Mouse (Mus musculus) mouse trophoblast stem cell (cell line): ENCODE measurements around the gene Wdr95.

Source experiments
- in situ Hi-C, 2 experiments: fragments of 300-500 bp; cut with MseI, MboI; formaldehyde crosslinking; loops; 2 replicates in 1 of 2; 3 replicates in 1 of 2; pipeline ENCODE4 v1.15.1; 2025

Wdr95 gene

DNA sequence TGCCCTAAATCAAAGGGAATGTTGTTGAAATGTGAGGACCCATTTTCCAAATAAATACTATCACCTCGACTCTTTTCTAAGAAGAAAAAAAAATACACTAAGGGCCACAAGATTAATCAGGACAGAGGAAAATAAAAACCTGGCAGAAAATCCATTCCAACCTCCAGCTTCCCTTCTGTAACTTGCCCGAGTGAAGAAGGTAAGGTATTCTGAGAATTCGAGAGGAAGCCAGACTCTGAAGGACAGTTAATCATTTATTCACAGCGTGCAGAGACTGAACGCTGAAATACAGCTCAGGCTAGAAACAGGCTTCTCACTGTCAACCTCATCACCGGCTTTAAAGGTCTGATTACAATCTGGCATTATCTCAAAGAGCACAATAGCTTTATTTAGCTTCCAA lies 94.2 kb downstream of the Wdr95 start:
- in situ Hi-C loops: no loop called here

DNA sequence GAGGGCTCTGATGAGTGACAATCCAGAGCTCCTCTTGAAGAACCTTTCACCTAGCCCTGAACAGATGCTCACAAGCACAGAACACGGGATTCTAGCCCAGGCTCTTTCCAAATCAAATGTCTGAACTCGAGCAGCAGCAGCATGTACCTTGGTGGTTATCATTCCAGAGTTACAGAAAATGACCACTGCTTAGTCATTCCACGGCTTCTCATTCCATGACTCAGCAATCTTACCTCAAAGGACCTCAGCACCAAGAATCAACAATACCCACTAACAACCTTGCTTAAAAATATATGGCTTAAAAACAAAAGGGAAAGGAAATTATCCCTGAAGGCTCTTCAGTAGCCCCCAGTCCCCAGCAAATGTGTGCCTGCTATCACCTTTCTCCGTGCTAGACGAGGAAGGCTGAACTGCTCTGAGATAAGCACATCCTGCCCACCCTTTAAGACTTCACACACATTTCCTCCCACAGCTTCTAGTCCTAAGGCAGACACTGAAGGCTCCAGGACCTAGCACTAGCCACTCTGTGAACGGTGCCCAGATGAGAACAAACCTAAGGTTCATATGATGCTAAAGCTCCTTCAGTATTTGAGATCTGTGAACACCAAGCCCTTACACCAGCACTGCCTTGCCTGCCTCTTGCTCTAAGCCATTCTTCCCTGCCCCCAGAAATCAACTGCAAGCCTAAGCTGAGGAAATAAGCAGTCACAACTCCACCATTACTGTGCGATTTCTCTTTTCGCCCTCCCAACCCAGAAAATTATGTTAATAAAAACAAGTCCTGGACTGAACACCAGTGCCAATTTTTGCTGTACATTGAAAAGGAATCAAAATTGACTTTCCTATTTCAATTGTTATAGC lies 95.6 kb downstream of the Wdr95 start:
- in situ Hi-C loops: no loop called here

DNA sequence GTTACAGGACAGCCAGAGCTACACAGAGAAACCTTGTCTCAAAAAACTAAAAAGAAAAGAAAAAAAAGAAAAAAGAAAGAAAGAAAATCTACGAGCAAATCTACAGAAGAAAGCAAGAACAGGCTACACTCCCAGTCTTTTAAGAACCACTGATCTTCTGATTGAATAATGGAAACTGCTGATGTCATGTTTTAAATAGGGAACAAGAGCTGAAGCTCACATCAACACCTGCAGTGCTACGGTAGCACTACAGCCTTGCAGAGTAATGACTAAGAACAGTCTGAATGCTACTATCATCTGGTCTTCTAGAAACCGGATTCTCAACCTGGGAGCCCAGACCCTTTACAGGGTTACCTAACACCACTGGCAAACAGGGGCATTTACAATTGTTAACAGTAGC lies 97.1 kb downstream of the Wdr95 start:
- in situ Hi-C loops: no loop called here

DNA sequence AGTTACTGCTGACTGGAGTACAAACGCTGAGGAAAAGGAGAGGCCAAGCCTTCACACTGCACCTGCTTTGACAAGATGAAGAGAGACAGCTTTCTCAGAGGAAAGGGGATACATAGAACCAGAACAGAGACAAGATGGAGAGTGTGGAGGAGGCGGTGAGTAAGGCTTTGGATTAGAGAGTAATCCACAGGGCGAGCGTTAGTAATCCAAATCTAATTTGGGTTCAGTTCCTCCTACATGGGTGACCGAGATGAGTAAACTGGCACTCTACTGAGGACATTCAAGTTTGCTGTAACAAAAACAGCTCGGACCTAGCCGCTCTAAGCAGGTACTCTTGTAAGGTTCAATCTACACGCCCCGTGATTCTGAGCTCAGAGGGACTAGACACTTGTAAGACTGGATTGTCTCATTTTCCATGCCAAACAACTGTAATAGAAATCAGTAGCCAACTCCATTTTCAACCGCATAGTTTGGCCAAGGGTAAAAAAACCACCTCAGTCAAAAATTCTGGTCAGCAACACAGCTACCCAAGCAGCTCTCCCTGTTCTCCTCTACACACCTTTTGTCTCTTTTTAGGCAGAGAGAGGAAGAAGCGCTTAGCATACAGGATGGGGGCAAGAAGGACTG lies 106.0 kb downstream of the Wdr95 start:
- in situ Hi-C loops: no loop called here

- in situ Hi-C loops: no loop called here
Observed at GRCm38 (mm10) chr5:149635556-149635955, 107.1 kb downstream of the Wdr95 start.

GRCm38 (mm10) chr5:149636075-149636920 lies 107.8 kb downstream of the Wdr95 start, which contains the start of gene Hsph1:
Hsph1 (minus strand) TSS chr5:149636376.
- in situ Hi-C loops: no loop called here

DNA sequence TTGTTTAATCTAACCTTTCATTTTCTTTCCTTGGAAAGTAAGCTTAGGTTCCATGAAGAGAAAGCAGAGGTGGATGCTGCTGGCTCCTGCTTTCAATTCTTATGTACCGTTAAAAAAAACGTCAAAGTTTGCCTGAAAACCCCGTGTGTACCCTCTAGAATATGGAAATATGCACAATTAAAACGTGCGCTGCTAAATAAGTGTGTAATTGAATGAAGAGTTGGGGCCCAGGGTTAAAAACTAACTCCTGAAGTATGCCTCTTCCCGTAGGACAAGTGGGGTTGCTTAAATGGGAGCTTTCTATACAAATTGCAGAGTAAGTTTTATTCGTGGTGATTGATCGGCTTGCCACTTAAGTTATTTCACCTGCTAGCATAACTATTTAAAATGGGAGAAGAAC lies 108.8 kb downstream of the Wdr95 start:
- in situ Hi-C loops: no loop called here

DNA sequence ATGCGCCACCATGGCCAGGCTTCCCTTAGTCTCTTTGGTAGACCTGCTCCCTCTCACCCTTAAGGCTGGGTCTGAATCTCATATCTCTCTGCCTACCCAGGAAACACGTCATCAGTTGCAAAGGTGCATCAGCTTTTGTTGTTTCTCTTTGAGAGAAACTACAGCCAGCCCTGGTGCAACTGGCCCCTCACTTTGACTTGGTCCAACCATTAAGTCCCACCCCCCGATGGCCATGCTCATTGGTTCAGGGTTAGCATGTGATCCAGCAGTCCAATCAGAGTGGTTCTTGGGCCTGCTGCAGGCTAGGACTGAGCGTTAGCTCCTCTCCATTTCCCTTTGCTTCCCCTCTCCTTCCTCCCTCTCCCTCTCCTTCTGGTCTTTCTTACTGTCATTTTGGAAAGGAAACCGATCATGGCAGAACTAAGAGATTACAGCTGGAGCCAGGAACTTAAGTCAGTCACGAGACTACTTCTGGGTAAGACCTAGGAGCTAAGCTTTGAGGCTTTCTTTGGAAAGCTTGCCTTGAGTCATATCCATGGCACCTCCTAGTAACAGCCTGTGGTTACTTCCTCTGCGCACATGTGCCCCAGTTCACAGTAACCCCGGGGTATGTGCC lies 112.9 kb downstream of the Wdr95 start:
- in situ Hi-C loops: no loop called here

- in situ Hi-C loops: no loop called here
Observed at GRCm38 (mm10) chr5:149642366-149642765, 113.9 kb downstream of the Wdr95 start.

DNA sequence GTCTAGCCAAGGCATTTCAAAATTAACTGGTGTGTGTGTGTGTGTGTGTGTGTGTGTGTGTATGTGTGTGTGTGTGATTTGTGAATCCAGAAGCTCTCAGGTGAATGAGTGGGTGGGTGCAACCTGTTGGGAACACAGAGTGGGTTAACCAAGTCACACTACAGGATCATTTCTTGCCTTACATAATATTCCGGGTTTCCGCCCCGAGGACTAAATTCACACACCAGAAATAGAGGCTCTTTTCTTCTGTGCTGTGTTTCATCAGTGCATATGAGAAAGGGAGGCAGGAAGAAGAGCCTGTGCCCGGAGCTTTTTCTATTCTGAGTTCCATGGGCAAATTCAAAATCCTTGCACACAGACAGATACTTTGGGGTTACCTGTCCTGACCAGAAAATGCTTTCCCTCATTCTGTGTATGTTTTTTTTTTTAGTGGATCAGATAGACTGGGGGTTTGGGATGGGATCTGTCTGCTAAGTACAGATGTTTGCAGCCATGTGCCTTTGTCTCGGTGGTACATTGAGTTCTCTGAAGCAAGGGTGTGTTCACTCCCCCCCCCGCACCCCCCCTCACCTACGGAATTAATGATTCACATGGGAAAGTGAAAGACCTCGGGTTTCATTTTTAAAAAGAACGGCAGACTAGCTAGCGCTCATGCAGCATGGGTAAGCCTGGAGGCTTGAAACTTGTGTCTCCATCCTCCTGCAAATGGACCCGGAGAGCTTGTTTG lies 114.5 kb downstream of the Wdr95 start:
- in situ Hi-C loops: no loop called here

DNA sequence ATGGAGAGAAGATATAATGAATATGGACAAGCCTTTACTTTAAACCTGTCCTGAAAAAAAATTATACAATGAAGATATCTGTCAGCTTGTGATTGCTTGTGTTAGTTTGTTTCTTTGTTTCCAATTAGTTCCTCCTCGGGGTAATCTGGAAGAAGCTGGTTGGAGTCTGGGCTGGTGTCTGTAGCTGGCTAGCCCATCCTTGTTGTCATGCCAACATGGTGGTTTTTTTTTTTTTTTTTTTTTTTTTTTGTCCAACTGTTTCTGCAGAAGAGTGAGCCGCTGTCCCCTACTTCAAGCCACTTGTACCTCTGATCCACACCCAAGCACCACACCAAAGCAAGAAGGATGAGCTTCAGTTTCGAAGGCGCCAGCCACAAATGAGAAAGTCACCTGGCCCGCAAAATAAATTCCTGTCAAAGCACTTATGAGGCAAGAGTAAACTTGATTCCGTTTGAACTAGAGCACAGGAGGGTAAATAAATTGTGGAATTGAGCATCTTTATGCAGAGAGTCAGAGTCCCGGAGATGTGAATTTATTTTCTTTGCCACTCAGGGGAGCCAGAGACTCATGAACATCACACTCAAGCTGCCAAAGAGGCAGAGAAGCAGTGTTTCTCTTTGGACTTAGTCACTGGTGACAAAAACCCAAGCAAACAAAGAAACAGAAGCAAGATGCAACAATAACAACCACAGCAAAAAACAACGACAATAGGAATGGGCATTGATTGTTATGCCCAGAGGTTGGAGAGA lies 119.1 kb downstream of the Wdr95 start:
- in situ Hi-C loops: no loop called here

GRCm38 (mm10) chr5:149648196-149648595 lies 119.7 kb downstream of the Wdr95 start:
- in situ Hi-C loops: no loop called here

DNA sequence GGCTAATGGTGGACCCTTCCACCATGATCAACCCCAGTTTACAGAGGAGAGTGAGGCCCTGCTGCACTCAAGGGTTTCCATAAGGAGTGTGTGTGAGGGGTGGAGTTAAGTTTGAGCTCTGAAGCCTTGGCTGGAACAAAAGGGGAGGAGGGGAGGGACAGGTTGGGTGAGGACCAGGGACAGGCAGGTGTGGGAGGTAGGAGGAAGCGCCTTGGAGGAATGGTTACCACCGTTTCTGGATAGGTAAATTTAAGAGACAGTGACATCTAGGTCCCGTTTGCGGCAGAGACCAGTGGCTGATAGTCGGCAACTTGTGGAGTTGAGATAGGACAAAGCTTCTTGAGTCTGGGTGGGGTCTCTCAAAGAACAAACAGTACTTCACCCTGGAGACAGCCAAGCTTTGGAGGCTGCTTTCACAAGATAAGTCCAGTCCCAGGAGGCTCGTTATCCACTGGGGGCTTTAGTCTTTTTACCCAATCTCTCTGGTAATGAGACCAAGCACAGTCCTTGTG lies 120.5 kb downstream of the Wdr95 start:
- in situ Hi-C loops: no loop called here

- in situ Hi-C loops: no loop called here
Observed at GRCm38 (mm10) chr5:149649499-149650178, 121.2 kb downstream of the Wdr95 start.

GRCm38 (mm10) chr5:149650179-149650553 lies 121.7 kb downstream of the Wdr95 start:
- in situ Hi-C loops: no loop called here

- in situ Hi-C loops: no loop called here
Observed at GRCm38 (mm10) chr5:149655636-149656035, 127.2 kb downstream of the Wdr95 start.

DNA sequence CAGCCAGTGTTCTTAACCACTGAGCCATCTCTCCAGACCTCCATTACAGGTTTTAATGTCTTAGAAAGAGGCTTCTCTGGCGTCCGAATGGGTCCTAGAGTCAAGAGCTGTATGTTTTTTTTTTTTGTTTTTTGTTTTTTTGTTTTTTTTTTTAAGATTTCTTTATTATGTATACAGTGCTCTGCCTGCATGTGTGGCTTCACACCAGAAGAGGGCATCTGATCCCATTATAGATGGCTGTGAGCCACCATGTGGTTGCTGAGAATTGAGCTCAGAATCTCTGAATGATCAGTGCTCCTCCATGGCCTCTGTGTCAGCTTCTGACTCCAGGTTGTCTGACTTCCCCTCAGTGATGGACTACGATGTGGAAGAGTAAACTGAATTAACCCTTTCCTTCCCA lies 129.5 kb downstream of the Wdr95 start:
- in situ Hi-C loops: no loop called here

DNA sequence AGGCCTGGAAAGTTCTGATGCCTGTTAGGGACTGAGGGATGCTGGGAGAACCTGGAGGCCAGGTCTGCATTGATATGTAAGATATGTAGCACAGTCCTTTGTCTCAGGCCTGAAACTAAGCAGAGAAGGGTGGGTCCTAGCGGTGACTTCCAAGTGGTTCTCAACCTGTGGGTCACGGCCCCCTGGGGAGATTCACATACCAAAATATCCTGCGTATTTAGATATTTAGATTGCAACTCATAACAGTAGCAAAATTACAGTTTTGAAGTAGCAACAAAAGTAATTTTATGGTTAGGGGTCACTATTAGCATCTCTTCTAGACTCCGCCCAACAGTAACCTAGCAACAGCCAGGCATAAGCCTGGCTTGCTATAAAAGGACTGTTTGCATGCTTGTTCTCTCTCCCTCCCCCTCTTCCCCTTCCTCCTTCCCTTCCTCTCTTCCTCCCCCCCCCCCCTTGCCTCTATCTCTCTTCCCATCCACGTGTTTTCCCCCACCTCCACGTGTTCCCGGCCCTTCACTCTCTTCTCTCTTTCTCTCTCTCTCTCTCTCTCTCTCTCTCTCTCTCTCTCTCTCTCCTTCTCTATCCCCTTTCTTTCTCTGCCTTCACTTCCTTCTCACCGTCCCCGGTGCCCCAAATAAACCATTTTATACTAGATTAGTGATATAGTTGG lies 130.4 kb downstream of the Wdr95 start:
- in situ Hi-C loops: no loop called here

DNA sequence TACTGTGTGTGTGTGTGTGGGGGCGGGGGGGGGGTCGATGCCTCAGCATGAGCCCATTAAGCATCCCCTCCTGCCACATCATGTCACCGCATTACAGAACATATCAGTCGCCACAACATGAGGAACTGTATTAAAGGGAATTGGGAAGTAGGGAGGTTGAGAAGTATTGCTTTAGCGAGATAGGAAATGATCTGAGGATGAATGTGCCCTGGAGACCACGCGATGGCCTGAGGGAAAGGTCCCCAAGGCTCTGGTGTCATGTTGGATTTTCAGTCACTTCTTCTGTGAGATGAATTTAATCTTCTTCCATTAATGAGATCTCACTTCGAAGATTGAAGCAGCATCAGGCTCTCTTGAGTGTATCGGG lies 130.9 kb downstream of the Wdr95 start:
- in situ Hi-C loops: no loop called here
